Mouse (Mus musculus) testis, adult 2 months (tissue): ENCODE data around the gene Gm10220. TPM values are rescaled to one million over a fixed set of nuclear protein-coding genes. Genes with fewer than 3 reads are reported as not detected.
"Not testable (repeated sequence)": the region's sequence is repeated elsewhere in the genome, so short reads cannot be mapped to it uniquely, and the experiment has no call there.

Experiments
- H3K27ac ChIP-seq: fragments of 200-500 bp; 2 replicates; pipeline ENCODE4 v1.5.1; 2012; ENCODE audit warnings: low read depth, low read length; ENCODE audit not compliant: control insufficient read depth, insufficient read depth
- H3K27me3 ChIP-seq: fragments of 200-500 bp; 2 replicates; pipeline ENCODE4 v1.6.1; 2012; ENCODE audit warnings: mild to moderate bottlenecking, low read length, moderate library complexity; ENCODE audit not compliant: control insufficient read depth, insufficient read depth
- H3K36me3 ChIP-seq: fragments of 200-500 bp; 2 replicates; pipeline ENCODE4 v1.6.1; 2012; ENCODE audit warnings: mild to moderate bottlenecking, low read length; ENCODE audit not compliant: control insufficient read depth, insufficient read depth
- H3K4me1 ChIP-seq: fragments of 200-500 bp; 2 replicates; pipeline ENCODE4 v1.6.1; 2012; ENCODE audit warnings: low read length; ENCODE audit not compliant: control insufficient read depth, insufficient read depth
- H3K4me3 ChIP-seq: fragments of 200-500 bp; 2 replicates; pipeline ENCODE4 v1.5.1; 2012; ENCODE audit warnings: low read depth, mild to moderate bottlenecking, low read length, moderate library complexity, mixed read lengths; ENCODE audit not compliant: control insufficient read depth
- CTCF ChIP-seq: fragments of 200-500 bp; IDR thresholded peaks from 2 replicates; pipeline ENCODE4 v1.5.1; 2012; ENCODE audit warnings: low read depth, mild to moderate bottlenecking, inconsistent platforms, low read length, moderate library complexity; ENCODE audit not compliant: control insufficient read depth, insufficient read depth, insufficient replicate concordance
- POLR2A ChIP-seq: fragments of 200-500 bp; IDR thresholded peaks from 2 replicates; pipeline ENCODE4 v1.6.1; 2012; ENCODE audit warnings: low read depth, mild to moderate bottlenecking, inconsistent platforms, low read length, moderate library complexity; ENCODE audit not compliant: control insufficient read depth
- polyA plus RNA-seq: library from polyadenylated mRNA; depleted of rRNA; stranded (reverse); fragments of >200 nt; gene quantifications from 2 replicates; pipeline ENCODE4 v1.2.3, GENCODE M21; 2012; rRNA removed

Gene Gm10220
- polyA plus RNA-seq, result 2.3 and 2.8 TPM in 2 replicates

DNA sequence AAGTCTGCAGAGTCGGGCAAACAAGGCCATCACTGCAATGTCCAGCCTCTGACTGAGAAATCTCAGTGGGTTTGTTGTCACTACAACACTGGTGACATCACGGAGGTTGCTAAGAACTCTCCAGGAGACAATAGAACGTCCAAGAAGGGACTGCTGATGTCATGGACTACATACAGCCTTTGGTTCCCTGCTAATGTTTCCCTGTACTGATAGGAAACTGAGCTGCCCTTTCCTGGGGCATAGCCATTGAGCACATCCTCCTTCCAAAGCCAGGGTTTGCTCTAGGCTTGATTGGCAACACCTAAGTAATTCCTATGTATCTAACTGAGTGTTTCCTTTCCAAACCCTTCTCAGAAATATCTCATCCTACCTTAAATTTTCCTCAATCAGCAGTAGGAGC, at the start of gene Gm10220:
Gm10220 (minus strand) TSS at position 101 of the 400 bp plus-strand sequence.
- not testable (repeated sequence) for H3K4me1 ChIP-seq, H3K27ac ChIP-seq, H3K4me3 ChIP-seq, H3K36me3 ChIP-seq, H3K27me3 ChIP-seq

DNA sequence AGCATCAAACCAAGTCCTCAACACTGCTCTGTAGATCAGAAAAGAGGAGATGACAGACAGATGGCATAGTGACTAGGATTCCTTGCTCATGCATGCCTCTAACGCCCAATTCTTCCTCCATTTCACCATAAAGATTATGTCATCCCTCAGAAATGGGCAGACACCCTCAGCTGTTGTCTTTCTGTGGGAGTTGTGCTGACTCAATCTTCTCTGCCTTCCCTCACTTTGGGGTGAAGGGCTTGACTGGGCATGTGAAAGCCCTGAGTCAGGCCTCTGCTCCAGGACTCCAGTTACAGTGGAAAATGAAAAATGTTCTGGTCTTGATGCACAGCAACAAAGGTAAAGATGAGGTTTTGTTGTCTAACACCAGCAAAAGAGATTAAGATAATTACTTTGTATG, 48.6 kb upstream of the Gm10220 start:
- no peak for TF ChIP-seq POLR2A
- TF ChIP-seq CTCF, result no peak
- no peaks in the 10 kb centered on the region for H3K36me3 ChIP-seq
- no peak overlapping the region for H3K27ac ChIP-seq
- H3K4me3 ChIP-seq, result no peak overlapping the region
- peaks cover 2% of the 10 kb centered on the region; the same call in 1 of the 2 replicates for H3K4me1 ChIP-seq
- H3K27me3 ChIP-seq, result no peaks in the 10 kb centered on the region

DNA sequence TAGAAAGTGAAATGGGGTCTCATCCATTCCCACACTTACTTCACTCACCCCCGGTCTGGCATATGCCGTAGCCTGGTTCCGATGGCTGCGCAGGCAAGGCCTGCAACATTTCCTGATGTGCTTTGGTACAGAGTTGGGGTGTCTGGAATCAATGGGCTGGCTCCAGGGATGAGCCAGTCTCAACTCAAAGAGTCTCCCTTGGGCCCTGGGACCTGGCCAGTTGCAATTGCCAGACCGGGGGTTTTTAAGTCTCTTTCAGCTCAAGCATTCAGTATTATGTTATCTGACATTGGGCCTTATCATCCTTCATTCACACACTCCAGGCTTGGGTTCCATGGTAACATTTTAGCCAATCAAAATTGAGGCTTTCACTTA, 44.6 kb upstream of the Gm10220 start:
- Histone ChIP-seq H3K36me3 (no peaks in the 10 kb centered on the region), H3K27me3 (no peaks in the 10 kb centered on the region), H3K4me3 (no peak overlapping the region), H3K4me1 (peaks cover 2% of the 10 kb centered on the region; the same call in 1 of the 2 replicates), H3K27ac (no peak overlapping the region; the same call in 1 of the 2 replicates)
- TF ChIP-seq CTCF (no peak), POLR2A (no peak)

DNA sequence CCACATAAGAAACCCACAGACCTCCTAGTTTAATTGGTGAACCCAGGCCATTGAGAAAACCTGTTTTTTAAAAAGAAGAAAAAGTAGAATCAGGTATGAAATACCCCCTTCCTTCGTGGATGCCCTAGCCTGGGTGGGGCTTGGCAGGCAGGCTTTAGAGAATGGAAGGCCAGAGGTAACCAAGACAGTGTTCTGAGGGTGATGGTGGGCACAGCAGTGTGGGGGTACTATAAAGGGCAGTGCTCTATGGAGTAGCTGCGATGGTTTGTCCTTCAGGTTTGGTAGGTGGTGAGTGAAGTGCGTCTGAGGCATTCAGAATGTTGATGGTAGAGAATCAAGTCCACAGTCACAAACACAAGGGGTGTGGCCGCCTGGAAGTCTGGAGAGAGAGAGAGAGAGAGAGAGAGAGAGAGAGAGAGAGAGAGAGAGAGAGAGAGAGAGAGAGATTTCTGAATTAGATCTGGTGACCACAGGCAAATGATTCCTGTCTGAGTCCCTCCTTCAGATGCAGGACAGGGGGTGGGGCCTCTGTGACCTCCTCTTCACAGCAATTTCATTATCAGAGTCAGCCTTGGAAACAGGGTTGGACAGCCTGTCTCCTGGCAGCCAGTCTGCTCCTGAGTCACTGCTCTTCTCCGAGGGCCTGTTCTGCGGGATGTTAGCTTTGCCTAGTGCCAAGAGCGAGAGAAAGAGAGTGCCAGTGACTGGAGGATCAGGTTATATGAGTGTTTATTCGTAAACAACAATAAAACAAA, 44.0 kb upstream of the Gm10220 start:
- TF ChIP-seq CTCF, result no peak
- no peak for TF ChIP-seq POLR2A
- no peak overlapping the region; the same call in 1 of the 2 replicates for H3K27ac ChIP-seq
- H3K27me3 ChIP-seq, result no peaks in the 10 kb centered on the region
- H3K4me1 ChIP-seq, result peaks cover 2% of the 10 kb centered on the region; the same call in 1 of the 2 replicates
- no peaks in the 10 kb centered on the region for H3K36me3 ChIP-seq
- no peak overlapping the region for H3K4me3 ChIP-seq

DNA sequence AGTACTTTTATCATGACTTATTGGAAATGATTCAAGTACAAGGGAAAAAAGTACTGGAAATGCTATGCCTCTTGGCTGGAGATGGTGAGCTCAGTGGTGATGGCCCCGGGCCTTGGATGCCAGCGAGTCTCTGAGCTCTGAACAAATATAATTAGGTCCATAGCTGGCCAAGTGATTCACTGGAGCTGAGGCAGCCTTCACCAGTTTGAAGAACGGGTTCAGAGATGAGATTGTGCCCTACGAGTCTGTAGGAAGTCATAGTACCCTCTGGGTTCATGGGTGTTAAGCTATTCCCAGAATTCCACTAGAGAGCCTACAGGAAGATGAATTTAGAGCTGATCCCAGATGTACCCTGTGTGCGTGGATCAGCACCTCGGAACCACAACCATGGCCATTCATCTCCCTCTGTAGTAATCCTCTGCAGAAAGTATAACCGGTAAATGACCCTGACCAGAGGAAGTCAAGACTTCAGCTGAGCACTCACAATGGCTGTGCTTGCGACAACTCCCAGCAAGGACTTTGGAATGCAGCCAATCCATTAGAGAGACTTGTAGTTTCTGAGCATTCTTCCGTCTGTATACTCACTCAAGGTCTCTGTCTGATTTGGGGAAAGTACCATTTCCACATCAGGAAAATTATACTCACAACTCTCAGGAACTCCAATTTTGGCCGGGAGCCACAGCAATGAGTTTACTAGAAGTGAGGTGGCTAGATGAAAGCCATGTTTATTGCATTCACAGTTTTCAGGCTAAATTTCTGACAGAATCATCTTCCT, 36.4 kb upstream of the Gm10220 start:
- no peak overlapping the region for H3K27ac ChIP-seq
- H3K36me3 ChIP-seq, result no peaks in the 10 kb centered on the region
- TF ChIP-seq POLR2A, result no peak
- no peak for TF ChIP-seq CTCF
- H3K27me3 ChIP-seq, result no peaks in the 10 kb centered on the region
- no peaks in the 10 kb centered on the region for H3K4me1 ChIP-seq
- H3K4me3 ChIP-seq, result no peak overlapping the region

DNA sequence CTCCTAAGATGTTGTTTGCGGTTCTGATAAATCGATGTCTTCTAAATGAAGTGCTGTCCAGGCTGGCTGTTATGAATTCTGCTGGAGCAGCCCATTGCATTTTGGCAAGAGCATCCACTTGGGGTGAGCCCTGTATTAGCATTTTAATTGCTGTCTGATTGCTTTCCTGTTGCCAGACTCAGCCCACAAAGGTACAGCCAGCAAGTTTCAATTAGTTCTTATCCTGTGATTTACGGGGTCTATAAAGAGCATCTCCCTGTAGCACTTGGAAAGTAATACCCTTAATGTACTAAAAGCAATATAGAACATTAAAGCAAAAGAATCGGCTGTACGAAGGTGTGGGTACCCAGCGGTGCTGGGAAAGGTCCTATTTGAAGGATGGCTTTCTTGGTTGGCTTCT, 21.7 kb upstream of the Gm10220 start:
- no peak overlapping the region for H3K4me3 ChIP-seq
- no peak overlapping the region for H3K27ac ChIP-seq
- no peaks in the 10 kb centered on the region for H3K36me3 ChIP-seq
- H3K27me3 ChIP-seq, result no peaks in the 10 kb centered on the region
- H3K4me1 ChIP-seq, result no peaks in the 10 kb centered on the region
- no peak for TF ChIP-seq CTCF
- TF ChIP-seq POLR2A, result no peak

DNA sequence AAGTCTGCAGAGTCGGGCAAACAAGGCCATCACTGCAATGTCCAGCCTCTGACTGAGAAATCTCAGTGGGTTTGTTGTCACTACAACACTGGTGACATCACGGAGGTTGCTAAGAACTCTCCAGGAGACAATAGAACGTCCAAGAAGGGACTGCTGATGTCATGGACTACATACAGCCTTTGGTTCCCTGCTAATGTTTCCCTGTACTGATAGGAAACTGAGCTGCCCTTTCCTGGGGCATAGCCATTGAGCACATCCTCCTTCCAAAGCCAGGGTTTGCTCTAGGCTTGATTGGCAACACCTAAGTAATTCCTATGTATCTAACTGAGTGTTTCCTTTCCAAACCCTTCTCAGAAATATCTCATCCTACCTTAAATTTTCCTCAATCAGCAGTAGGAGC, 16.0 kb downstream of the Gm10220 start, which contains the start of gene 5031410I06Rik:
5031410I06Rik (minus strand) TSS at position 101 of the 400 bp plus-strand sequence.
- not testable (repeated sequence) for H3K4me3 ChIP-seq, H3K27me3 ChIP-seq, H3K4me1 ChIP-seq, H3K36me3 ChIP-seq, H3K27ac ChIP-seq

DNA sequence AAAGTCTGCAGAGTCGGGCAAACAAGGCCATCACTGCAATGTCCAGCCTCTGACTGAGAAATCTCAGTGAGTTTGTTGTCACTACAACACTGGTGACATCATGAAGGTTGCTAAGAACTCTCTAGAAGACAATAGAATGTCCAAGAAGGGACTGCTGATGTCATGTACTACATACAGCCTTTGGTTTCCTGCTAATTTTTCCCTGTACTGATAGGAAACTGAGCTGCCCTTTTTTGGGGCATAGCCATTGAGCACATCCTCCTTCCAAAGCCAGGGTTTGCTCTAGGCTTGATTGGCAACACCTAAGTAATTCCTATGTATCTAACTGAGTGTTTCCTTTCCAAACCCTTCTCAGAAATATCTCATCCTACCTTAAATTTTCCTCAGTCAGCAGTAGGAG, 32.0 kb downstream of the Gm10220 start, which contains the start of gene Gm10471:
Gm10471 (minus strand) TSS at position 101 of the 400 bp plus-strand sequence.
- H3K27me3 ChIP-seq, H3K4me3 ChIP-seq, H3K4me1 ChIP-seq, H3K36me3 ChIP-seq, H3K27ac ChIP-seq: not testable (repeated sequence)

DNA sequence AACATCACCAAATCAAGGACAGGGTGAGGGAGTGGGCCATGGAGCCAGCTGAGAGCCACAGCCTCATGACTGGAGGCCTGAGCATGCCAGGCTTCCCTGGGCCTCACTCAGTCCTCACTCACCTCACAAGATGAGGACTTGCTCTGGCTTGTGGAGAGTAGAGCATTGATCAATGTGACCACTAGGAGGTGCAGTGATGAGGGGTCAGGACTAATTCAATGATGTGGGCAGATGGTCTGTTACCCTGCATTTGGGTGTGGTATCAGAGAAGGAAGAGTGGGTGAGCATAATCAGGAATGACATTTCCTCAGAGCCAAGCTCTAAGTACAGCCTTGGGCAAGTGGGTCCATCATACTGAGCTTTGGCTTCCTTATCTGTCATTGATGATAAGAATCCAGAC, 42.2 kb downstream of the Gm10220 start:
- H3K27me3 ChIP-seq, H3K36me3 ChIP-seq, H3K27ac ChIP-seq, H3K4me3 ChIP-seq, H3K4me1 ChIP-seq: not testable (repeated sequence)
